Mouse (Mus musculus): Measurements from ENCODE around the gene Nol3. TPM values are rescaled to one million over a fixed set of nuclear protein-coding genes. Genes with fewer than 3 reads are reported as not detected.
"Not testable (repeated sequence)": the region's sequence is repeated elsewhere in the genome, so short reads cannot be mapped to it uniquely, and the experiment has no call there.

The Nol3 gene
- polyA plus RNA-seq (2021) = 1.7 TPM

DNA sequence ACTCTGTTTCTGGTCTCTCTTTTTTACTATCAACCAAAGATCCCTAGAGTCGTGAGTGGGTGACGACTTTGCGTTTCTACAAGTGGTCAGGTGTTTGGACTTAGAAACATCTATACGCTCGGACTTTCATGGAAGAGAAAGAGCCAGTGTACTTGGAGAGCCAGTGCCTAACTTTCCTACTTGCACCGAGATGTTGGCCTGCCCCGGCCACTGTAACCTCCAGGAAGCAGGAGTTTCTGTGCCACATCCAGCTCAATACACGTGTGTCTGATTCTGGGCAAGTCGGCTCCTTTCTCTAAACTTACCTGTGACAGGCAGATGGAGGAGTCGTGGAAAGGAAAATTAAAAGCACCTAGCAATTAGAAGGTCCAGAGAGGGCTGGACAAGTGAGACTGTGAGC, at the start of gene Nol3:
Gene Nol3, plus strand, starts transcription at position 301 of the 400 bp plus-strand sequence.
- DNase-seq (ENCODE audit: low read depth, low spot score) = no peak
- in situ Hi-C loops (cut with MboI; ENCODE audit: low pct_unique_long_range_greater_than_20kb) = no loop called here
- ChIA-PET CTCF (interaction anchor here (1.9 kb wide), 1 partner anchor 14 kb away, joined by 6 read pairs; no protein-coding TSS in a partner anchor), POLR2A (no interaction called here)
- no peak for TF ChIP-seq CTCF (IDR thresholded peaks at IDR 0.05)
- no peaks in the 10 kb centered on the region for H3K27me3 ChIP-seq
- no peak for ATAC-seq

GRCm38 (mm10) chr8:105231503-105232320, 44.2 kb upstream of the Nol3 start:
- POLR2A ChIA-PET = no interaction called here
- CTCF ChIA-PET = interaction anchor here (1.4 to 2.4 kb wide), 4 partner anchors 10 to 93 kb away, joined by 5 to 6 read pairs (median 6); no protein-coding TSS in a partner anchor

GRCm38 (mm10) chr8:105232321-105232693, 43.6 kb upstream of the Nol3 start:
- H3K27me3 ChIP-seq; DNase-seq (ENCODE audit: low read depth, low spot score); ATAC-seq; in situ Hi-C loops (cut with MboI; ENCODE audit: low pct_unique_long_range_greater_than_20kb); POLR2A ChIA-PET: not testable (repeated sequence)
- CTCF ChIA-PET = interaction anchor here (1.4 to 2.0 kb wide), 3 partner anchors 14 to 21 kb away, joined by 4 to 6 read pairs (median 5); no protein-coding TSS in a partner anchor

More at GRCm38 (mm10) chr8:105231503-105232320, 44.2 kb upstream of the Nol3 start:
- DNase-seq (ENCODE audit: low read depth, low spot score) = no peak
- in situ Hi-C loops (cut with MboI; ENCODE audit: low pct_unique_long_range_greater_than_20kb) = no loop called here
- H3K27me3 ChIP-seq = no peaks in the 10 kb centered on the region
- no peak for ATAC-seq
- TF ChIP-seq CTCF (IDR thresholded peaks at IDR 0.05) = no peak

- no peaks in the 10 kb centered on the region for H3K27me3 ChIP-seq
- DNase-seq (ENCODE audit: low read depth, low spot score) = no peak
- no peak for TF ChIP-seq CTCF (IDR thresholded peaks at IDR 0.05)
- ChIA-PET POLR2A (no interaction called here), CTCF (interaction anchor here (1.1 to 2.0 kb wide), 4 partner anchors 15 to 22 kb away, joined by 4 to 6 read pairs (median 4); partner anchors contain the start of gene B3gnt9)
- no peak for ATAC-seq
- in situ Hi-C loops (cut with MboI; ENCODE audit: low pct_unique_long_range_greater_than_20kb) = no loop called here
These were observed 42.6 kb upstream of the Nol3 start for GRCm38 (mm10) chr8:105233126-105233935.

- no peaks in the 10 kb centered on the region for H3K27me3 ChIP-seq
- in situ Hi-C loops (cut with MboI; ENCODE audit: low pct_unique_long_range_greater_than_20kb) = no loop called here
- no peak for TF ChIP-seq CTCF (IDR thresholded peaks at IDR 0.05)
- ChIA-PET POLR2A (no interaction called here), CTCF (interaction anchor here (1.0 kb wide), 1 partner anchor 12 kb away, joined by 3 read pairs; no protein-coding TSS in a partner anchor)
- ATAC-seq (no peak), DNase-seq (ENCODE audit: low read depth, low spot score) (no peak)
These were observed 40.7 kb upstream of the Nol3 start for GRCm38 (mm10) chr8:105235206-105235605.

- ATAC-seq = no peak
- DNase-seq (ENCODE audit: low read depth, low spot score) = no peak
- no peaks in the 10 kb centered on the region for H3K27me3 ChIP-seq
- in situ Hi-C loops (cut with MboI; ENCODE audit: low pct_unique_long_range_greater_than_20kb) = no loop called here
- CTCF ChIA-PET = interaction anchor here (1.0 to 1.3 kb wide), 3 partner anchors 8 to 53 kb away, joined by 3 read pairs; partner anchors contain the start of gene D230025D16Rik
- POLR2A ChIA-PET = interaction anchor here (0.6 kb wide), 1 partner anchor 125 kb away, joined by 6 read pairs; no protein-coding TSS in a partner anchor
- no peak for TF ChIP-seq CTCF (IDR thresholded peaks at IDR 0.05)
These were observed 38.3 kb upstream of the Nol3 start for GRCm38 (mm10) chr8:105237442-105238142.

GRCm38 (mm10) chr8:105241016-105241415, 34.9 kb upstream of the Nol3 start:
- ATAC-seq = no peak
- in situ Hi-C loops (cut with MboI; ENCODE audit: low pct_unique_long_range_greater_than_20kb) = no loop called here
- ChIA-PET CTCF (interaction anchor here (1.2 to 2.3 kb wide), 3 partner anchors 10 to 39 kb away, joined by 3 to 6 read pairs (median 4); no protein-coding TSS in a partner anchor), POLR2A (no interaction called here)
- no peaks in the 10 kb centered on the region for H3K27me3 ChIP-seq
- no peak for TF ChIP-seq CTCF (IDR thresholded peaks at IDR 0.05)
- no peak for DNase-seq (ENCODE audit: low read depth, low spot score)

DNA sequence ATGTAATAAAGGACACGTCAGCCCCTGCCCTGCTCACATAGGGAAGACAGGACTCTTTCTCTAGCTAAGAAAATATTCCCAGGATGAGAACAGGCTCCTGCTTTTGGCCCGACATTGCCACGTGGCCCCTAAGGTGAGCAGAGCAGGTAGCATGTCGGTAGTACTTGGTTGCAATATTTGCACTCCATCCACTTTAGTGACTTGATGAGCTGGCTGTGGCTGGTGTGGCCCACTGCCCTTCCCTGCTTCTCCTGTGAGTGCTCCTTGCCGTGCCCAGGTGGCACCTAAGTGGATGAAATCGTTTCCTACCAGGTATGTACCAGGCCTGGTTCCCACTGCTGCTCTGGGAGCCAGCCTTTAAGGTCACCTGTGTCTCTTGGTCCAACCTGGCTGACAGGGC, 24.0 kb upstream of the Nol3 start:
- in situ Hi-C loops (cut with MboI; ENCODE audit: low pct_unique_long_range_greater_than_20kb) = no loop called here

GRCm38 (mm10) chr8:105252680-105253537, 23.0 kb upstream of the Nol3 start:
- ChIA-PET POLR2A (no interaction called here), CTCF (interaction anchor here (0.8 to 1.9 kb wide), 4 partner anchors 12 to 118 kb away, joined by 3 to 5 read pairs (median 4); no protein-coding TSS in a partner anchor)
- in situ Hi-C loops (cut with MboI; ENCODE audit: low pct_unique_long_range_greater_than_20kb) = no loop called here
- no peak for DNase-seq (ENCODE audit: low read depth, low spot score)
- no peaks in the 10 kb centered on the region for H3K27me3 ChIP-seq
- no peak for TF ChIP-seq CTCF (IDR thresholded peaks at IDR 0.05)
- ATAC-seq = no peak

More for the DNA sequence above, 24.0 kb upstream of the Nol3 start:
- TF ChIP-seq CTCF (IDR thresholded peaks at IDR 0.05) = no peak
- no peaks in the 10 kb centered on the region for H3K27me3 ChIP-seq
- ChIA-PET POLR2A (no interaction called here), CTCF (interaction anchor here (1.9 kb wide), 1 partner anchor 20 kb away, joined by 5 read pairs; no protein-coding TSS in a partner anchor)
- ATAC-seq (no peak), DNase-seq (ENCODE audit: low read depth, low spot score) (no peak)

Measured in Patski (cell line).